Mouse (Mus musculus) liver, postnatal 0 days (tissue): ENCODE data around the gene 3110001I22Rik. TPM values are rescaled to one million over a fixed set of nuclear protein-coding genes. Genes with fewer than 3 reads are reported as not detected.
"Not testable (repeated sequence)": the region's sequence is repeated elsewhere in the genome, so short reads cannot be mapped to it uniquely, and the experiment has no call there.

ENCODE experiments used
- ATAC-seq: fragments of 200-750 bp; cut with Nextera tagmentation; 2 replicates; pipeline ENCODE4 v1.8.0; 2017; ENCODE audit warnings: mild to moderate bottlenecking, moderate library complexity
- DNase-seq: peaks from one replicate; pipeline ENCODE4 v3.0.0-alpha.2; 2016
- H3K27ac ChIP-seq: fragments of 300-500 bp; sonication (generic); 2 replicates; pipeline ENCODE4 v1.5.1; 2014; ENCODE audit warnings: antibody characterized with exemption, moderate library complexity, mild to moderate bottlenecking, low read depth
- H3K27me3 ChIP-seq: fragments of 300-500 bp; sonication (generic); 2 replicates; pipeline ENCODE4 v1.6.1; 2014; ENCODE audit warnings: low read length, control low read depth, mixed read lengths; ENCODE audit not compliant: insufficient read depth
- H3K36me3 ChIP-seq: fragments of 300-500 bp; sonication (generic); replicated peaks from 2 replicates; pipeline ENCODE4 v1.6.1; 2014; ENCODE audit warnings: mild to moderate bottlenecking, control low read depth, low read length, moderate library complexity, mixed read lengths; ENCODE audit not compliant: insufficient read depth
- H3K4me1 ChIP-seq: fragments of 300-500 bp; sonication (generic); 2 replicates; pipeline ENCODE4 v1.6.1; 2014; ENCODE audit warnings: antibody characterized with exemption, mild to moderate bottlenecking, control low read depth; ENCODE audit not compliant: insufficient read depth
- H3K4me2 ChIP-seq: fragments of 300-500 bp; sonication (generic); 2 replicates; pipeline ENCODE4 v1.6.1; 2014; ENCODE audit warnings: low read depth, mild to moderate bottlenecking, low read length, moderate library complexity, mixed read lengths
- H3K4me3 ChIP-seq: fragments of 300-500 bp; sonication (generic); 2 replicates; pipeline ENCODE4 v1.5.1; 2014; ENCODE audit warnings: low read depth, low read length
- H3K9ac ChIP-seq: fragments of 300-500 bp; sonication (generic); replicated peaks from 2 replicates; pipeline ENCODE4 v1.6.1; 2014; ENCODE audit warnings: mild to moderate bottlenecking, moderate library complexity
- H3K9me3 ChIP-seq: fragments of 300-500 bp; sonication (generic); 2 replicates; pipeline ENCODE4 v1.6.1; 2016; ENCODE audit warnings: mild to moderate bottlenecking, control low read depth, low read length, mixed read lengths
- CTCF ChIP-seq: sonication (generic); IDR thresholded peaks from 2 replicates; pipeline ENCODE4 v1.5.1; 2016; ENCODE audit warnings: antibody characterized with exemption, low read depth
- EP300 ChIP-seq: IDR thresholded peaks from 2 replicates; pipeline ENCODE4 v1.6.1; 2016; ENCODE audit warnings: antibody characterized with exemption, low read depth, mild to moderate bottlenecking
- WGBS: fragments of 180-500 bp; shearing (Covaris S2); extraction: QIAGEN DNeasy Blood & Tissue Kit; methylation state at CpG from one replicate; pipeline ENCODE4 v1.1.7; 2014; ENCODE audit not compliant: insufficient replicate concordance; 5-methylcytosine and 5-hydroxymethylcytosine counted together
- polyA plus RNA-seq: library from polyadenylated mRNA; unstranded; fragments of >200 nt; fragmentation: Nextera tagmentation; extraction: Ambion mirVana; gene quantifications from 2 replicates; pipeline ENCODE4 v1.2.1, GENCODE M21; 2015

Gene 3110001I22Rik
- 2.2 and 2.4 TPM in 2 replicates for polyA plus RNA-seq

DNA sequence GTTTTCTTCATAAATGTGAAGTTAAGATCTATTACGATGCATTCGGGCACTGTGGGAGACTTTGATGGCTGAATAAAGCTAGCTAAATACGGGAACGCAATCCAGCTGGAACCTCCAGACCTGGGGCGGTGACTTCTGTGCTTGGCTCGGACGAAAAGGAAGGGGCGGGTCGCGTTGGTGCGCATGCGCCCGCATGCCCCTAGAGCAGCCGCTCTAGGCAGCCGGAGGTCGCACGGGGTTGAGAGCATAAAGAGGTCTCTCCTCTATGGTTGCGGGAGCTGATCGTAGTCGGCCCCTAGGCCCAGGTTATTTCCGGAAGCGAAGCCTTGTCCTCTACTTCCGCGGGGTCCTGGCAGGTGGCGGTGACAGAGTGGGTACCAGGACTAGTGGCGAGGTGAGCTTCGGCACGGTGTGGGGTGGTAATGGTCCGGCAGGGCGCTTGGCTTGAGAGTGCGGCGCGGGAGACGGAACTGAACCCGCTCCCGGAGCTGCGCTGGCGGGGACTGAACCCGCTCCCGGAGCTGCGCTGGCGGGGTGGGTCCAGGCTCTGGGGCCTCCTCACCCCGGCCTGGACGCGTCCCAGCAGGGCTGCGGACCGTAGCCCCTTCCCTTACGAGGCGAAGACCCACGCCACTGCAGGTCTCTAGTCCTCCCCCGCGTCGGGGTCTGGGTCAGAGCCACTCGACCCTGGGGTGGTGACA lies at the start of gene 3110001I22Rik, which contains the start of gene Bfar:
Gene 3110001I22Rik (plus strand): TSS at position 245 of the 701 bp plus-strand sequence.
Gene Bfar (plus strand): TSS at position 174 of the 701 bp plus-strand sequence.
- Histone ChIP-seq H3K4me3 (peak within 1 kb of the TSS; percentile 65), H3K4me2 (peak within 1 kb of the TSS; percentile 73), H3K27ac (peak within 1 kb of the TSS; percentile 93), H3K9me3 (no peaks in the 10 kb centered on the region), H3K9ac (peak within 1 kb of the TSS; percentile 79), H3K27me3 (no peaks in the 10 kb centered on the region), H3K36me3 (peaks cover 4% of the 10 kb centered on the region; the same call in 1 of the 2 replicates), H3K4me1 (peaks cover 27% of the 10 kb centered on the region)
- WGBS, result under 1% methylated on average over 39 of the region's 54 CpGs
- TF ChIP-seq CTCF (no peak), EP300 (peak; percentile 40; the same call in 1 of the 2 replicates)
- ATAC-seq (peak; percentile 75), DNase-seq (peak; percentile 92)

DNA sequence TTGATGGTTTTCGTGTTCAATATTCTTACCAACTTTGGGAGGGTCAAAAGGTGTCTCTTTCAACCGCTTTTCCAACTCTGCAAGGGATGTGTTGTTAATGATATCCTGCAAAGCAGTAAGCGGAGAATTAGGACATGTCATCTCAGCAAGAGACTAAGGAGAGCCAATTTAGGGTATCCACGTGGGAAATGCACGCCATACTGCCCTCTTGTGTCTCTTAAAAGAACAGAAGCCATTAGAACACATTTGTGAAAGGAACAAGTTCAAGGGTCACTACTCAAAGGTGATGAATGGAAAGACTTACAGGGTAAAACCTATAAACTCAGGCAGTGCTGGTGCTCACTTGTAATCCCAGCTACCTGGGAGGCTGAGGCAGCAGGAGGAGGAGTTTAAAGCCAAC lies 43.4 kb upstream of the 3110001I22Rik start:
- Histone ChIP-seq H3K27me3 (no peaks in the 10 kb centered on the region), H3K27ac (no peak overlapping the region), H3K4me2 (no peak overlapping the region), H3K4me3 (no peak overlapping the region), H3K9me3 (no peaks in the 10 kb centered on the region), H3K36me3 (peaks cover 51% of the 10 kb centered on the region), H3K9ac (no peak overlapping the region), H3K4me1 (no peaks in the 10 kb centered on the region)
- WGBS, result 60% methylated on average over 5 of the region's 5 CpGs
- no peak for TF ChIP-seq EP300
- TF ChIP-seq CTCF, result peak; percentile 58
- DNase-seq (no peak), ATAC-seq (no peak)

DNA sequence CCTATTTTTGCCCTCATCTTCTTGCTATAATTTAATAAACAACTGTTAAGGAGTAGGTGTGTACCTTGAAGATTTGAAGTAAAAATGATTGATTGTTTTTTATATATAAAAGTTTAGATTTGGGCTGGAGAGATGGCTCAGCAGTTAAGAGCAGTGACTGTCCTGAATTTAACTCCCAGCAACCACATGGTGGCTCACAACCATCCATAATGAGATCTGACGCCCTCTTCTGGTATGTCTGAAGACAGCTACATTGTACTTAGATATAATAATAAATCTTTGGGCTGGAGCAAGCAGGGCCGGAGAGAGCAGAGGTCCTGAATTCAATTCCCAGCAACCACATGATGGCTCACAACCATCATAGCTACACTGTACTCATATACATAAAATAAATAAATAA lies 33.5 kb upstream of the 3110001I22Rik start:
- peaks cover 29% of the 10 kb centered on the region for H3K36me3 ChIP-seq
- not testable (repeated sequence) for H3K4me2 ChIP-seq, ATAC-seq, H3K27ac ChIP-seq, H3K4me1 ChIP-seq, H3K27me3 ChIP-seq, DNase-seq, H3K9me3 ChIP-seq, H3K9ac ChIP-seq, H3K4me3 ChIP-seq
- peak; percentile 33; the same call in 1 of the 2 replicates for TF ChIP-seq CTCF
- 62% methylated on average over 2 of the region's 2 CpGs for WGBS

DNA sequence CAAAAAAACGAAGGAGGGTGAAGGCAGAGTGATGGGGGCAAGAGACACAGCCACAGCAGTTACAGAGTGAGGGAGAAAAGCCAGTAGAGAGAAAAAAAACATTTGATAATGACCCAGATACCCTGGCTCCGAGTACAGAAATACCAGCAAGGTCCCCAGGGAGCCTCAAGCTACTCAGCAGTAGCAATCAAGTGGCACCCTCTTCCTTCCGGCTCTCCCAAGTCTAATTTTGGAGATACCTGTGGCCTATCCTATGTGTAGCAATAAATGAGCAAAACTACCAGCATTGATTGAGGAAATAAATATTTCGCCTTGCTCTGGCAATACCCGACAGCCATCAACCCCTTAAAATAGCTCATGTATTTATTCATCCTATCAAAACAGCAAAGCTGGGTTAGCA lies 32.2 kb upstream of the 3110001I22Rik start:
- Histone ChIP-seq H3K4me1 (no peaks in the 10 kb centered on the region), H3K27ac (no peak overlapping the region), H3K27me3 (no peaks in the 10 kb centered on the region), H3K4me3 (no peak overlapping the region), H3K9ac (no peak overlapping the region), H3K36me3 (peaks cover 20% of the 10 kb centered on the region), H3K9me3 (no peaks in the 10 kb centered on the region), H3K4me2 (no peak overlapping the region)
- DNase-seq, result no peak
- no peak for ATAC-seq
- TF ChIP-seq EP300 (no peak), CTCF (no peak)
- 79% methylated on average over 5 of the region's 5 CpGs for WGBS

DNA sequence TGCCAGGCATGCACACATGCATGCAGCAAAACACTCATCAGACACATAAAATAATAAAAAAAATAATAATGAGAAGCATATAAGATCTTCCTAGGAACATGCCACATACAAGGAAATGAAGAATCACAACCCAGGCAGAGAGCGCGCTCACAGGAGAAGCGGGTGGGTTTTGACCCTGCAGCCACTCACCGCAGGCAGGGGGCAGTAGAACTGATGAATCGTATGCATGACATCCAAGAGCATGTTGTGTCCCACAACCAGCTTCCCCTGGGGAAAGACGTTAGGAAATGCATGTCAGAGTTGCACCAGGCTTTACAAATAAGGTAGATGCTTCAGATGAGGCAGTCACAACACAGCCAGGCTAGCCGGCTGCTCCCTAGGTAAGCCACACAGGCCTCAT lies 31.7 kb upstream of the 3110001I22Rik start:
- H3K9me3 ChIP-seq, result no peaks in the 10 kb centered on the region
- H3K4me3 ChIP-seq, result no peak overlapping the region
- DNase-seq (peak; percentile 23), ATAC-seq (no peak)
- H3K36me3 ChIP-seq, result peaks cover 19% of the 10 kb centered on the region; the same call in 1 of the 2 replicates
- no peak overlapping the region for H3K4me2 ChIP-seq
- no peak overlapping the region for H3K27ac ChIP-seq
- peak; percentile 42 for TF ChIP-seq CTCF
- no peak for TF ChIP-seq EP300
- no peaks in the 10 kb centered on the region for H3K27me3 ChIP-seq
- no peaks in the 10 kb centered on the region for H3K4me1 ChIP-seq
- H3K9ac ChIP-seq, result no peak overlapping the region
- WGBS, result 85% methylated on average over 7 of the region's 7 CpGs

DNA sequence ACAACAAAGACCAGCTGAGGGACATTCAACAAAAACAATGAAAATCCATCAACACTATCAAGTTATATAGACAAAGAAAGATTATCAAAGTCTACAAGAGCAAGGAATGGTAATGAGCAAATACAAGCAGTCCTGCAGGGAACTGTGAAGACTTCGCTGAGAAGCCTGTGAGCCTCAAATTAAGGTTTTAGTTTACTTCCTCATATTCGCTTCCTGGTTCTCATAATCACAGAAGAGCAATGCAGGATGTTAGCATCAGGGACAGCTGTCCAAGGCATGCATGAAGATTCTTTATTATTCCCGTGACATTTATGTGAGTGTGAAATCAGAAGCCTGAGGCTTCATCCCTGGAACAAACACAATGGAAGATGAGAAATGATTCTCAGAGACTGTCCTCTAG lies 27.3 kb upstream of the 3110001I22Rik start:
- no peak overlapping the region for H3K27ac ChIP-seq
- no peak overlapping the region for H3K9ac ChIP-seq

More for the DNA sequence above, 27.3 kb upstream of the 3110001I22Rik start:
- 47% methylated on average over 3 of the region's 3 CpGs for WGBS
- Histone ChIP-seq H3K27me3 (no peaks in the 10 kb centered on the region), H3K36me3 (peaks cover 22% of the 10 kb centered on the region), H3K4me2 (no peak overlapping the region), H3K9me3 (no peaks in the 10 kb centered on the region), H3K4me3 (no peak overlapping the region), H3K4me1 (no peaks in the 10 kb centered on the region)
- TF ChIP-seq CTCF (no peak), EP300 (no peak)
- no peak for ATAC-seq
- no peak for DNase-seq
